Mouse (Mus musculus) stomach, embryonic 14.5 days (tissue): ENCODE measurements around the gene Hnf1b. TPM values are rescaled to one million over a fixed set of nuclear protein-coding genes. Genes with fewer than 3 reads are reported as not detected.

Experiments
- ATAC-seq: fragments of 200-750 bp; cut with Nextera tagmentation; 2 replicates; pipeline ENCODE4 v1.8.0; 2017; ENCODE audit warnings: low read depth, moderate TSS enrichment; ENCODE audit not compliant: insufficient number of reproducible peaks, insufficient read depth, low FRiP score
- H3K27ac ChIP-seq: fragments of 300-500 bp; sonication (generic); 2 replicates; pipeline ENCODE4 v1.5.1; 2014; ENCODE audit warnings: mild to moderate bottlenecking, low read length, moderate library complexity, mixed read lengths
- H3K27me3 ChIP-seq: fragments of 300-500 bp; sonication (generic); 2 replicates; pipeline ENCODE4 v1.6.1; 2014; ENCODE audit warnings: low read length, control low read depth, mixed read lengths; ENCODE audit not compliant: control insufficient read depth, insufficient read depth
- H3K36me3 ChIP-seq: fragments of 300-500 bp; sonication (generic); 2 replicates; pipeline ENCODE4 v1.6.1; 2014; ENCODE audit warnings: mild to moderate bottlenecking, control low read depth, low read length, moderate library complexity, mixed read lengths; ENCODE audit not compliant: control insufficient read depth, insufficient read depth
- H3K4me1 ChIP-seq: fragments of 300-500 bp; sonication (generic); 2 replicates; pipeline ENCODE4 v1.6.1; 2014; ENCODE audit warnings: low read length, control low read depth, mixed read lengths; ENCODE audit not compliant: control insufficient read depth, insufficient read depth
- H3K4me2 ChIP-seq: fragments of 300-500 bp; sonication (generic); replicated peaks from 2 replicates; pipeline ENCODE4 v1.6.1; 2014; ENCODE audit warnings: low read depth, low read length, control low read depth
- H3K4me3 ChIP-seq: fragments of 300-500 bp; sonication (generic); 2 replicates; pipeline ENCODE4 v1.5.1; 2014; ENCODE audit warnings: low read depth, low read length, control low read depth
- H3K9ac ChIP-seq: fragments of 300-500 bp; sonication (generic); replicated peaks from 2 replicates; pipeline ENCODE4 v1.6.1; 2014; ENCODE audit warnings: low read depth, mild to moderate bottlenecking, control low read depth, low read length, moderate library complexity, mixed read lengths
- H3K9me3 ChIP-seq: fragments of 300-500 bp; sonication (generic); 2 replicates; pipeline ENCODE4 v1.6.1; 2016; ENCODE audit warnings: low read depth, low read length, control low read depth; ENCODE audit not compliant: control insufficient read depth
- WGBS: fragments of 180-500 bp; shearing (Covaris S2); extraction: QIAGEN DNeasy Blood & Tissue Kit; methylation state at CpG from one replicate; pipeline ENCODE4 v1.1.7; 2014; 5-methylcytosine and 5-hydroxymethylcytosine counted together
- polyA plus RNA-seq: library from polyadenylated mRNA; unstranded; fragments of >200 nt; fragmentation: Nextera tagmentation; extraction: Ambion mirVana; gene quantifications from 2 replicates; pipeline ENCODE4 v1.2.1, GENCODE M21; 2014

The Hnf1b gene
- 6.4 and 8.2 TPM in 2 replicates for polyA plus RNA-seq

- Histone ChIP-seq H3K9me3 (no peaks in the 10 kb centered on the region), H3K27me3 (peaks cover 9% of the 10 kb centered on the region), H3K4me1 (no peaks in the 10 kb centered on the region), H3K27ac (peak within 1 kb of the TSS; percentile 78; the same call in 1 of the 2 replicates), H3K4me2 (peak within 1 kb of the TSS; percentile 44), H3K36me3 (no peaks in the 10 kb centered on the region), H3K9ac (peak within 1 kb of the TSS; percentile 42; the same call in 1 of the 2 replicates), H3K4me3 (peak within 1 kb of the TSS; percentile 38)
- ATAC-seq, result no peak
- 1% methylated on average over 29 of the region's 36 CpGs for WGBS
These were observed at the start of gene Hnf1b for GRCm38 (mm10) chr11:83849529-83850335. Hnf1b (plus strand) TSS chr11:83850063.

DNA sequence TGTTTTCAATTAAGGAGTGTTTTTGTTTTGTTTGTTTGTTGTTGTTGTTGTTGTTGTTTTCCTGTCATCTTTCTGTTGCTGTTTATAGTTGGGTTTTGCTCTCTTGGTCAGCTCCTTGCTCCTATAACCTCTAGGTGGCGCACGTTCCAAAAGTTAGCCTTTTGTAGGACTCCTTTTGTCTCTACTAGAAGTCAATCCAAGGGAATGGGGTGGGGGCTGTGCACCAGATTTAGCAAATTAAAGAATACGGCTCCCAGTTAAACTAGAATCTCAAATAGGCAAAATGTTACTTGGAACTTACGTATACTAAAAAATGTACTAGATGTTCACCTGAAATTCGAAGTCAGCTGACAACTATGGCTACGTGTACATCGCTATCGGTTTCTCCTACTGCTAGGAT lies 47.7 kb upstream of the Hnf1b start:
- Histone ChIP-seq H3K4me2 (no peak overlapping the region), H3K9me3 (no peaks in the 10 kb centered on the region), H3K4me1 (no peaks in the 10 kb centered on the region), H3K27me3 (no peaks in the 10 kb centered on the region), H3K4me3 (no peak overlapping the region), H3K27ac (no peak overlapping the region), H3K9ac (no peak overlapping the region), H3K36me3 (no peaks in the 10 kb centered on the region)
- ATAC-seq, result no peak
- WGBS, result 66% methylated on average over 8 of the region's 8 CpGs

DNA sequence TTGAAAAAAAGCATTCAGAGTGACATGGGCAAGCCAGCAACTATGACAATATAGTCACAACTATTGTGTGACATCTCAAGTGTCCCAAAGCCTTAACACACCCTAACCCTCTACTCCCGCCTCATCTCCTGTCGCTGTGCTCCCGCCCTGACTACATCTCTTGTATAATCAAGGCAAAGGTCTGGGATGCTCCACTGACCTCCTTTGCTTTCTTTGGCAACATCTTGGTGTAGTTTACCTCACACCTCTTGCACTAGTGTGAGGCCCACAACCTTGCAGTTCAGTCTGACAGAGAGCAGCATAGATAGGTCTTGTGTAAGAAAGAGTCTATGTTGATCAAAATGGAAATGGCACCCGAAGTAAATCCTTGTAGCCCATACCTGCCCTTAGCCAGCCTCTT lies 47.3 kb upstream of the Hnf1b start:
- 94% methylated on average over 4 of the region's 4 CpGs for WGBS
- Histone ChIP-seq H3K4me2 (no peak overlapping the region), H3K9ac (no peak overlapping the region), H3K27me3 (no peaks in the 10 kb centered on the region), H3K27ac (no peak overlapping the region), H3K9me3 (no peaks in the 10 kb centered on the region), H3K36me3 (no peaks in the 10 kb centered on the region), H3K4me1 (no peaks in the 10 kb centered on the region), H3K4me3 (no peak overlapping the region)
- ATAC-seq, result no peak

- no peak overlapping the region for H3K27ac ChIP-seq
- no peaks in the 10 kb centered on the region for H3K4me1 ChIP-seq
- H3K36me3 ChIP-seq, result no peaks in the 10 kb centered on the region
- no peak overlapping the region for H3K4me2 ChIP-seq
- H3K27me3 ChIP-seq, result no peaks in the 10 kb centered on the region
- no peak for ATAC-seq
- H3K9me3 ChIP-seq, result no peaks in the 10 kb centered on the region
- WGBS, result 82% methylated on average over 8 of the region's 8 CpGs
- H3K9ac ChIP-seq, result no peak overlapping the region
- no peak overlapping the region for H3K4me3 ChIP-seq
These were observed 39.4 kb upstream of the Hnf1b start for GRCm38 (mm10) chr11:83810441-83810840.

GRCm38 (mm10) chr11:83815191-83815590 lies 34.7 kb upstream of the Hnf1b start:
- ATAC-seq, result no peak
- no peak overlapping the region for H3K27ac ChIP-seq
- WGBS, result 65% methylated on average over 5 of the region's 5 CpGs

GRCm38 (mm10) chr11:83815628-83816027 lies 34.2 kb upstream of the Hnf1b start:
- Histone ChIP-seq H3K4me2 (no peak overlapping the region), H3K27ac (no peak overlapping the region)
- ATAC-seq, result no peak

More at GRCm38 (mm10) chr11:83815191-83815590, 34.7 kb upstream of the Hnf1b start:
- Histone ChIP-seq H3K4me2 (no peak overlapping the region), H3K36me3 (no peaks in the 10 kb centered on the region), H3K4me3 (no peak overlapping the region), H3K27me3 (no peaks in the 10 kb centered on the region), H3K9me3 (no peaks in the 10 kb centered on the region), H3K4me1 (no peaks in the 10 kb centered on the region), H3K9ac (no peak overlapping the region)

DNA sequence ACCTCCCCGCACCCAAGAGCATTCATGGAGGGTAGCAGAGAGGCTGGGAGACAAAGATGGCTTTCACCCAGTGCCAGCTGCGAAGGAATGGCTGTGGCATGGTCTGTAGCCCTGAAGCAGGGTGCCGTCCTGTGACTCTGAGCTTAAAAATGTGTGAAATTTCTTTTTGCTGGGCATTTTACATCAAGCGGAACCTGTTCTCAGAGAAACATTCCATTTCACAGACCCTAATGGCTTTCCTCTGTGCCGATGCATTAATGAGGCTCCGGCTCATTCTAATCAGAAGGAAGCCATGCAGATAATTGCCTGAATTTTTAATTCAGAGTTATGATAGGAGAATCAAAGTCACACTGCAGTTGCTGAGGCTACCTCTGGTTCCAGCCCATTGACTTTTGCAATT lies 32.8 kb upstream of the Hnf1b start:
- Histone ChIP-seq H3K9ac (no peak overlapping the region), H3K36me3 (no peaks in the 10 kb centered on the region), H3K9me3 (no peaks in the 10 kb centered on the region), H3K27me3 (no peaks in the 10 kb centered on the region), H3K4me3 (no peak overlapping the region), H3K4me2 (no peak overlapping the region), H3K4me1 (no peaks in the 10 kb centered on the region), H3K27ac (no peak overlapping the region)
- ATAC-seq, result no peak
- 74% methylated on average over 6 of the region's 6 CpGs for WGBS

More at GRCm38 (mm10) chr11:83815628-83816027, 34.2 kb upstream of the Hnf1b start:
- no peaks in the 10 kb centered on the region for H3K4me1 ChIP-seq
- no peaks in the 10 kb centered on the region for H3K36me3 ChIP-seq
- no peaks in the 10 kb centered on the region for H3K27me3 ChIP-seq
- no peak overlapping the region for H3K9ac ChIP-seq
- no peaks in the 10 kb centered on the region for H3K9me3 ChIP-seq
- no peak overlapping the region for H3K4me3 ChIP-seq
- 6% methylated on average over 9 of the region's 9 CpGs for WGBS

DNA sequence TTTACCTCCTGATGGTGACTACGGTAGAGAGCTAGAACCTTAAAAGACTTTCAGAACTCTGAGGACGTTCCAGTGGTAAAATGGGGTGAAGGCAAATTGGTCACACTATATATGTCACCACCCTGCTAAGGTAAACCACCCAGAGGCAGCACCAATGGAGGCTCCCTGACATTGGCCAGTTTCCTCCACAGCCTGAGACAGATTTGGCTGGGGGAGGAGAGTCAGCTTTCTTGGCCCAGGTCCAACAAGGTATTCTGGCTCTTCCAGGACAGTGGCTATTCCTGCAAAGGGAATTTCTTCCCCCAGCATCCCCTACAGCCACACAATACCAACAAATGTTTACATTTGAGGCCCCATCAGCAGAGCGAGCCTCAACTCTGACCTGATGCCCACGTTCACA lies 31.9 kb upstream of the Hnf1b start:
- no peak for ATAC-seq

More for the DNA sequence above, 31.9 kb upstream of the Hnf1b start:
- no peaks in the 10 kb centered on the region for H3K9me3 ChIP-seq
- H3K27ac ChIP-seq, result no peak overlapping the region
- no peaks in the 10 kb centered on the region for H3K4me1 ChIP-seq
- H3K27me3 ChIP-seq, result no peaks in the 10 kb centered on the region
- 55% methylated on average over 4 of the region's 4 CpGs for WGBS
- no peak overlapping the region for H3K4me3 ChIP-seq
- no peak overlapping the region for H3K9ac ChIP-seq
- no peaks in the 10 kb centered on the region for H3K36me3 ChIP-seq
- H3K4me2 ChIP-seq, result no peak overlapping the region
